Mouse (Mus musculus) MEL (cell line): ENCODE results near the gene Golm1.

Source experiments
- CHD1 ChIP-seq: IDR thresholded peaks from 2 replicates; pipeline ENCODE4 v1.6.1; 2012; ENCODE audit warnings: low read depth, mild to moderate bottlenecking, inconsistent platforms, low read length, improper control_type of control experiment
- CTCF ChIP-seq, 3 experiments: IDR thresholded peaks in 2 of 3; conservative IDR thresholded peaks in 1 of 3; 2 replicates each; pipeline ENCODE4 v1.5.1; 2011 to 2012; ENCODE audit warnings: low read length in 3 of 3, low read depth in 2 of 3, mild to moderate bottlenecking in 2 of 3, improper control_type of control experiment in 1 of 3, inconsistent platforms in 1 of 3, mixed read lengths in 1 of 3, moderate library complexity in 1 of 3; ENCODE audit not compliant: control insufficient read depth in 1 of 3, insufficient read depth in 1 of 3, poor library complexity in 1 of 3, severe bottlenecking in 1 of 3
- E2F4 ChIP-seq: IDR thresholded peaks from 2 replicates; pipeline ENCODE4 v1.6.1; 2011; ENCODE audit warnings: low read depth, low read length, improper control_type of control experiment, borderline replicate concordance
- EP300 ChIP-seq, 2 experiments: IDR thresholded peaks; 2 replicates each; pipeline ENCODE4 v1.6.1; 2011; ENCODE audit warnings: improper control_type of control experiment in 2 of 2, low read length in 2 of 2, low read depth in 1 of 2, mild to moderate bottlenecking in 1 of 2
- GABPA ChIP-seq: IDR thresholded peaks from 2 replicates; pipeline ENCODE4 v1.6.1; 2012; ENCODE audit warnings: low read depth, mild to moderate bottlenecking, inconsistent platforms, low read length, improper control_type of control experiment, moderate library complexity
- HCFC1 ChIP-seq: IDR thresholded peaks from 2 replicates; pipeline ENCODE4 v1.6.1; 2012; ENCODE audit warnings: low read depth, mild to moderate bottlenecking, inconsistent platforms, low read length, improper control_type of control experiment, moderate library complexity
- KAT2A ChIP-seq: conservative IDR thresholded peaks from 2 replicates; pipeline ENCODE4 v1.6.1; 2012; ENCODE audit warnings: low read depth, low read length, improper control_type of control experiment, inconsistent platforms
- MAX ChIP-seq: IDR thresholded peaks from 2 replicates; pipeline ENCODE4 v1.6.1; 2011; ENCODE audit warnings: low read length, improper control_type of control experiment
- POLR2A ChIP-seq, 2 experiments: IDR thresholded peaks; 2 replicates each; pipeline ENCODE4 v1.6.1; 2011 to 2012; ENCODE audit warnings: low read length in 2 of 2, mild to moderate bottlenecking in 2 of 2, control low read depth in 1 of 2, improper control_type of control experiment in 1 of 2, low read depth in 1 of 2, moderate library complexity in 1 of 2; ENCODE audit not compliant: control insufficient read depth in 1 of 2, insufficient read depth in 1 of 2, poor library complexity in 1 of 2
- POLR2AphosphoS5 ChIP-seq: IDR thresholded peaks from 2 replicates; pipeline ENCODE4 v1.6.1; 2012; ENCODE audit warnings: low read depth, borderline replicate concordance, mild to moderate bottlenecking, inconsistent platforms, low read length, moderate library complexity, mixed read lengths
- RCOR1 ChIP-seq: IDR thresholded peaks from 2 replicates; pipeline ENCODE4 v1.6.1; 2012; ENCODE audit warnings: low read depth, mild to moderate bottlenecking, inconsistent platforms, low read length, improper control_type of control experiment
- ZC3H11A ChIP-seq: IDR thresholded peaks from 2 replicates; pipeline ENCODE4 v1.6.1; 2012; ENCODE audit warnings: low read depth, mild to moderate bottlenecking, inconsistent platforms, low read length, improper control_type of control experiment
- ZMIZ1 ChIP-seq: IDR thresholded peaks from 2 replicates; pipeline ENCODE4 v1.6.1; 2012; ENCODE audit warnings: low read depth, mild to moderate bottlenecking, inconsistent platforms, low read length, improper control_type of control experiment, moderate library complexity

DNA sequence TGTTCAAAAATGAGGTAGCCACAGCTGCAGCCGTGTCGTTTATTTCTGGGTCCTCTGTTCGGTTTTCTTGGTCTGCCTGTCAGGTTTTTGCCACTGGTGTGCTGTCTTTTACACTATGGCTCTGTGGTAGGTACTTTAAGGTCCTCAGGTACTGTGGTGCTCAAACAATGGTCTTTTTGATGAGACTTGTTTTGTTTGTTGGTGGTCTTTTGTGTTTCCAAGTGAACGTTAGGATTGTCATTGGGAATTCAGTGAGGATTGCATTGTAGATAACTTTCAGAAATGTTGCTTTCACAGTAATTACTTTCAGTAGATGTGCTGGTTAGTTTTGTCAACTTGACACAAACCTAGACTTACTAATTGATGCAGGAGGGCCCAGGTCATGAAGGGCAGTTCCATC is 85.9 kb downstream of the Golm1 start:
- no peak for TF ChIP-seq GABPA
- no peak for TF ChIP-seq MAX
- TF ChIP-seq CTCF (IDR thresholded peaks at IDR 0.05 in 2 of 3, conservative IDR thresholded peaks at IDR 0.05 in 1 of 3; ENCODE audit: control insufficient read depth in 1 of 3, insufficient read depth in 1 of 3, low read depth in 2 of 3, low read length in 3 of 3, poor library complexity in 1 of 3, severe bottlenecking in 1 of 3), result no peak
- no peak for TF ChIP-seq POLR2A (IDR thresholded peaks at IDR 0.05; ENCODE audit: control insufficient read depth in 1 of 2, insufficient read depth in 1 of 2, low read depth in 1 of 2, low read length in 2 of 2, poor library complexity in 1 of 2)
- no peak for TF ChIP-seq E2F4
- TF ChIP-seq RCOR1, result no peak
- no peak for TF ChIP-seq ZC3H11A
- no peak for TF ChIP-seq POLR2AphosphoS5
- TF ChIP-seq ZMIZ1, result no peak
- no peak for TF ChIP-seq EP300 (IDR thresholded peaks at IDR 0.05; ENCODE audit: low read depth in 1 of 2, low read length in 2 of 2)
- TF ChIP-seq CHD1, result no peak
- TF ChIP-seq KAT2A, result no peak
- TF ChIP-seq HCFC1, result no peak
